Mouse (Mus musculus) lung, postnatal 0 days (tissue): ENCODE data around the gene Foxred1. TPM values are rescaled to one million over a fixed set of nuclear protein-coding genes. Genes with fewer than 3 reads are reported as not detected.

Experiments used
- ATAC-seq: fragments of 200-750 bp; cut with Nextera tagmentation; 2 replicates; pipeline ENCODE4 v1.8.0; 2017; ENCODE audit warnings: moderate library complexity
- DNase-seq: peaks from one replicate; pipeline ENCODE4 v3.0.0-alpha.2; 2016; ENCODE audit warnings: low spot score
- H3K27ac ChIP-seq: fragments of 300-500 bp; sonication (generic); 2 replicates; pipeline ENCODE4 v1.5.1; 2014; ENCODE audit warnings: antibody characterized with exemption, mild to moderate bottlenecking, low read length, mixed read lengths
- H3K27me3 ChIP-seq: fragments of 300-500 bp; sonication (generic); replicated peaks from 2 replicates; pipeline ENCODE4 v1.6.1; 2014; ENCODE audit warnings: low read length, mixed read lengths; ENCODE audit not compliant: insufficient read depth
- H3K36me3 ChIP-seq: fragments of 300-500 bp; sonication (generic); 2 replicates; pipeline ENCODE4 v1.6.1; 2014; ENCODE audit warnings: low read length, mixed read lengths; ENCODE audit not compliant: insufficient read depth
- H3K4me1 ChIP-seq: fragments of 300-500 bp; sonication (generic); 2 replicates; pipeline ENCODE4 v1.6.1; 2014; ENCODE audit warnings: antibody characterized with exemption, low read depth, low read length, mixed read lengths; ENCODE audit not compliant: insufficient read depth
- H3K4me2 ChIP-seq: fragments of 300-500 bp; sonication (generic); replicated peaks from 2 replicates; pipeline ENCODE4 v1.6.1; 2014; ENCODE audit warnings: low read depth, mild to moderate bottlenecking, low read length, moderate library complexity, mixed read lengths
- H3K4me3 ChIP-seq: fragments of 300-500 bp; sonication (generic); 2 replicates; pipeline ENCODE4 v1.5.1; 2014; ENCODE audit warnings: low read depth, low read length
- H3K9ac ChIP-seq: fragments of 300-500 bp; sonication (generic); replicated peaks from 2 replicates; pipeline ENCODE4 v1.6.1; 2014; ENCODE audit warnings: low read depth, mild to moderate bottlenecking
- H3K9me3 ChIP-seq: fragments of 300-500 bp; sonication (generic); 2 replicates; pipeline ENCODE4 v1.6.1; 2016; ENCODE audit warnings: low read length, mixed read lengths
- CTCF ChIP-seq: IDR thresholded peaks from 2 replicates; pipeline ENCODE4 v1.5.1; 2016; ENCODE audit warnings: antibody characterized with exemption, mild to moderate bottlenecking
- EP300 ChIP-seq: IDR thresholded peaks from 2 replicates; pipeline ENCODE4 v1.6.1; 2016; ENCODE audit warnings: antibody characterized with exemption, mild to moderate bottlenecking, control low read depth
- WGBS: fragments of 180-500 bp; shearing (Covaris S2); extraction: QIAGEN DNeasy Blood & Tissue Kit; methylation state at CpG from one replicate; pipeline ENCODE4 v1.1.7; 2014; 5-methylcytosine and 5-hydroxymethylcytosine counted together
- polyA plus RNA-seq: library from polyadenylated mRNA; unstranded; fragments of >200 nt; fragmentation: Nextera tagmentation; extraction: Ambion mirVana; gene quantifications from 2 replicates; pipeline ENCODE4 v1.2.1, GENCODE M21; 2015

The Foxred1 gene
- polyA plus RNA-seq: 22.5 and 23.2 TPM in 2 replicates

DNA sequence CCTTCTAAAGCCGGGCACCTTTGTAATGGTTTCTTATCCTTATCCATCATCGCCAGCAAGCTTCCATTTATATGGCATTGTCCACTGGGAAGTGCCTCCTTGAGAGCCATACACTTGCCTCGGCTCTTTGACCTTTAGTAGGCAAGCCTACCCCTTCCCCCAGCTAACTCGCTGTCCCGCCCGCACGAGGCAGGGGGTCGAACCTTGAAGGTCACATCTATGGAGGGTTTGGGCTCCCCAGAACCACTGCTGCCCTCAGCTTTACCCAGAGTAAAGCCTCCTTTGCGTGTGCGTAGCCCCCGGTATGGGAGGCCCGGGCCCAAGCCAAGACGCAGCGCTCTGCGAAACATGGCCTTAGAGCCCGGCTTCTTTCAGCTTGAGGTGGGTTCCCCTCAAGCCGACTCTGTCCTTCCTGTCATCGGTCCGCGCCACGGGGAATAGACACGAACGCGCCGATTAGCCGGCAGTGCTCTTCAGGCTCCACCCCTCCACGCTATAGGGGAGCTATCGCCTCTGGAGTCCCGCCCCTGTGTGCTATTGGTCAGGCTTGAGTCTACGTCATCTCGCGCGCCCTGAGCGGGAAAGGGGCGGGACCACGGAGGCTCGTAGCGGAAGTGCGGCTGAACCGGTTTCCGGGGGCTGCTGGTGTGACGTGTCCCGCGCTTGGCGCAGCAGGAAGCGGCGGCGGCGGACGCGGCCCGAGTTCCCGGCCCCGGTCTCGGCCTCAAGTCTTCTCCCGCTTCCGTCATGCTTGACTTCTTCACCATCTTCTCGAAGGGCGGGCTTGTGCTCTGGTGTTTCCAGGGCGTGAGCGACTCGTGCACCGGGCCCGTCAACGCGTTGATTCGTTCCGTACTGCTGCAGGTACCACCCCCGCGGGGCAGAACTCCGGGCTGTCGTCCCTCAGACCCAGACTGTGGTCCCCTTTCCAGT is at the start of gene Foxred1:
Foxred1 (minus strand) TSS at position 514 of the 933 bp plus-strand sequence.
- no peaks in the 10 kb centered on the region for H3K27me3 ChIP-seq
- ATAC-seq (peak; percentile 100), DNase-seq (peak; percentile 100)
- no peak for TF ChIP-seq EP300
- peak within 1 kb of the TSS; percentile 93 for H3K4me2 ChIP-seq
- no peaks in the 10 kb centered on the region for H3K9me3 ChIP-seq
- H3K9ac ChIP-seq: peak within 1 kb of the TSS; percentile 88
- H3K4me1 ChIP-seq: peaks cover 7% of the 10 kb centered on the region; the same call in 1 of the 2 replicates
- H3K4me3 ChIP-seq: peak within 1 kb of the TSS; percentile 87
- H3K27ac ChIP-seq: peak within 1 kb of the TSS; percentile 92
- H3K36me3 ChIP-seq: peaks cover 19% of the 10 kb centered on the region
- WGBS: 1% methylated on average over 67 of the region's 72 CpGs

DNA sequence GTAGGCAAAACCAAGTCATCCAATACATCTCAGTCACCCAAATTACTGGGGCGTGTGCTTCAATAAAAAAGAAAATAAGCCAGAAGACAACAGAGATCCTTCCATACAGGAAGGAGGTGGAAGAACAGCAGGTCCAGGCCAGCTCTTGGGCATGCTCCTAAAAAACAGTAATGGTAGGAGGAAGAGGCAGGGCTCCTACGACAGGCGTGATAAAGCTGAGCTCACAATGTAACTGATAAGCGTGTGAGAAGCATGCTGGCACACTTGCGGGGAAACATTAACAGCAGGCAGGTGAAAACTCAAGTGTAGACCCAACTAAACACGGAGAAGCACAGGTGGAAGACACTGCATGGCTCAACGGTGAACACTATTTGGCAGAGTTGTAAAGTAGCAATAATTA is 46.5 kb upstream of the Foxred1 start:
- no peaks in the 10 kb centered on the region for H3K36me3 ChIP-seq
- no peak for ATAC-seq
- DNase-seq: no peak
- H3K27ac ChIP-seq: no peak overlapping the region
- no peaks in the 10 kb centered on the region for H3K4me1 ChIP-seq
- H3K9ac ChIP-seq: no peak overlapping the region
- 82% methylated on average over 7 of the region's 7 CpGs for WGBS
- H3K9me3 ChIP-seq: no peaks in the 10 kb centered on the region
- H3K4me3 ChIP-seq: no peak overlapping the region
- no peak overlapping the region for H3K4me2 ChIP-seq
- TF ChIP-seq CTCF (no peak), EP300 (no peak)
- no peaks in the 10 kb centered on the region for H3K27me3 ChIP-seq

GRCm38 (mm10) chr9:35249476-35249875 is 38.6 kb upstream of the Foxred1 start:
- Histone ChIP-seq H3K9ac (no peak overlapping the region), H3K27ac (no peak overlapping the region), H3K27me3 (no peaks in the 10 kb centered on the region), H3K4me3 (no peak overlapping the region), H3K9me3 (no peaks in the 10 kb centered on the region), H3K4me2 (no peak overlapping the region), H3K4me1 (no peaks in the 10 kb centered on the region), H3K36me3 (no peaks in the 10 kb centered on the region)
- DNase-seq: no peak
- no peak for TF ChIP-seq CTCF
- no peak for TF ChIP-seq EP300
- ATAC-seq: no peak

GRCm38 (mm10) chr9:35247405-35247804 is 36.5 kb upstream of the Foxred1 start:
- Histone ChIP-seq H3K4me2 (no peak overlapping the region), H3K9me3 (no peaks in the 10 kb centered on the region), H3K9ac (no peak overlapping the region), H3K4me1 (no peaks in the 10 kb centered on the region), H3K27ac (no peak overlapping the region), H3K27me3 (no peaks in the 10 kb centered on the region), H3K36me3 (no peaks in the 10 kb centered on the region), H3K4me3 (no peak overlapping the region)
- TF ChIP-seq CTCF: no peak
- no peak for TF ChIP-seq EP300
- no peak for ATAC-seq
- 97% methylated on average over 2 of the region's 2 CpGs for WGBS
- DNase-seq: no peak

DNA sequence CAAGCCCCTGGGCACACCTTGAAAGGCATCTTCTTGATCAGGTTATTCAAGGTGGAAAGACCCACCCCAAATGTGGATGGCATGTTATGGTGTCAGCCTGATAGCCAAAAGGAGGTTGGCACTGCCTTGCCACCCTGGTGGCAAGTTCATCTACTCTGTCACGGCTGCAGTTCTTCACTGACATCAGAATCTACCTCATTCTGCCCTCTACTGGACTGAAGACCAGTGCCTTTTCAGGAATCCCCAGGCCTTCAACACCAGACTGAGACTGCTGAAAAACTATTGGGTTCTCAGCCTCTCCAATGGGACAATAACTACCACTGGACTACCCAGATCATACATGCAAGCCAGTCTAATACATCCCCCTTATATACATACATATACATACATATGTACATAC is 28.9 kb upstream of the Foxred1 start:
- Histone ChIP-seq H3K4me1 (no peaks in the 10 kb centered on the region), H3K9me3 (no peaks in the 10 kb centered on the region), H3K36me3 (no peaks in the 10 kb centered on the region), H3K4me3 (no peak overlapping the region), H3K9ac (no peak overlapping the region), H3K27ac (no peak overlapping the region), H3K27me3 (no peaks in the 10 kb centered on the region), H3K4me2 (no peak overlapping the region)
- 57% methylated on average over 1 of the region's 1 CpGs for WGBS
- ATAC-seq (no peak), DNase-seq (peak; percentile 13)
- peak; percentile 38 for TF ChIP-seq CTCF
- TF ChIP-seq EP300: no peak

- Histone ChIP-seq H3K9ac (no peak overlapping the region), H3K4me3 (no peak overlapping the region), H3K9me3 (no peaks in the 10 kb centered on the region), H3K27me3 (no peaks in the 10 kb centered on the region), H3K36me3 (no peaks in the 10 kb centered on the region), H3K27ac (peak overlapping the region; percentile 39; the same call in 1 of the 2 replicates), H3K4me2 (no peak overlapping the region), H3K4me1 (no peaks in the 10 kb centered on the region)
- 37% methylated on average over 6 of the region's 6 CpGs for WGBS
- DNase-seq (peak; percentile 59), ATAC-seq (peak; percentile 90)
- TF ChIP-seq CTCF: no peak
- peak; percentile 59 for TF ChIP-seq EP300
These were observed 28.2 kb upstream of the Foxred1 start for GRCm38 (mm10) chr9:35238915-35239571.
